Mouse (Mus musculus): Measurements from ENCODE around the gene Crybb3. TPM values are rescaled to one million over a fixed set of nuclear protein-coding genes. Genes with fewer than 3 reads are reported as not detected.

Gene Crybb3
- polyA plus RNA-seq, 1 experiment: 21.0 TPM

DNA sequence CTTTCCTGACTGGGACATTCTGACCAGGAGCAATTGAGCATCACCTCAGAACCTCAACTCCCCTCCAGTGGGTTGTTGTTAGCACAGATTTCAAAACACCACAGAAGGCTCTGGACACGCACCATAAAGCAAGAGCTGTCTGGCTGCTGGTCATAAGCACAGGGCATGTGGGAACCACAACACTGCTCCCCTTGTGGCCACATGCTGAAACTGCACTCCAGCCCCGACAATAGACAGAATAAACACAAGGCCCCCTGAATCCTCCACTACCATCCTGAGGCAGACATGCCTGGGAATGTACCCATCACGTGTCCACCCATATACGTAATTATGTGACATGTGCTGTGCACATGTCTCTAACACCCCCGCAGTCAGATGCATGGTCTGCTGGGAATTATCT, 9.8 kb upstream of the Crybb3 start:
- TF ChIP-seq POLR2A (IDR thresholded peaks at IDR 0.05; ENCODE audit: low read depth, low read length) (no peak), CTCF (IDR thresholded peaks at IDR 0.05; ENCODE audit: extremely low read depth, insufficient read length, insufficient replicate concordance, low read depth, low read length) (peak; percentile 62; the same call in 1 of the 2 replicates)

DNA sequence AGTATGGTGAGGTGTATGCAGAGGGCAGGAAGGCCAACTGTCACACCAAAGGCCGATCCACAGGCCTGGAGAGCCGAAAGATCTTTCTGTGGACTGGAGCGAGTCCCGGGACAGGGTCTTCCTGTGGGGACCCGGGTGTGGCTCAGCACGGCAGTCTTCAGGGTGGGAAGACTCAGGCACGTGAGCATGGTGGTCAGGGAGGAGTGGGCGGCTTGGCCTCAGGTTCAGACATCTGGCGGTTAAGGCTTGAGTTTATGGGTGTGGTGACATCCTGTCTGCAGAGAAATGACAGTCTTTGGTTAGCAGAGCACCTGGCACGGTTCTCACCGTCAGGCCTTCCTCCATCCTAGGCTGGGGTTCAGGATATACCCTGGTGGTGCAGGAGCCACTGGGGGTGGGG, 9.4 kb upstream of the Crybb3 start:
- Histone ChIP-seq H3K4me1 (ENCODE audit: control insufficient read depth, insufficient read depth, insufficient read length, low read length) (no peaks in the 10 kb centered on the region), H3K27ac (ENCODE audit: insufficient read depth, low read depth, low read length) (no peak overlapping the region), H3K36me3 (ENCODE audit: control insufficient read depth, insufficient read depth, low read length) (peaks cover 70% of the 10 kb centered on the region), H3K27me3 (ENCODE audit: control insufficient read depth, insufficient read depth, low read length) (no peaks in the 10 kb centered on the region), H3K4me3 (ENCODE audit: low read depth, low read length) (no peak overlapping the region)
- TF ChIP-seq CTCF (IDR thresholded peaks at IDR 0.05; ENCODE audit: extremely low read depth, insufficient read length, insufficient replicate concordance, low read depth, low read length) (no peak), POLR2A (IDR thresholded peaks at IDR 0.05; ENCODE audit: low read depth, low read length) (no peak)
- 84% methylated on average over 11 of the region's 11 CpGs for WGBS

More for the DNA sequence above, 9.8 kb upstream of the Crybb3 start:
- Histone ChIP-seq H3K4me3 (ENCODE audit: low read depth, low read length) (no peak overlapping the region), H3K27ac (ENCODE audit: insufficient read depth, low read depth, low read length) (no peak overlapping the region), H3K4me1 (ENCODE audit: control insufficient read depth, insufficient read depth, insufficient read length, low read length) (no peaks in the 10 kb centered on the region), H3K36me3 (ENCODE audit: control insufficient read depth, insufficient read depth, low read length) (peaks cover 74% of the 10 kb centered on the region), H3K27me3 (ENCODE audit: control insufficient read depth, insufficient read depth, low read length) (no peaks in the 10 kb centered on the region)
- 72% methylated on average over 5 of the region's 5 CpGs for WGBS

DNA sequence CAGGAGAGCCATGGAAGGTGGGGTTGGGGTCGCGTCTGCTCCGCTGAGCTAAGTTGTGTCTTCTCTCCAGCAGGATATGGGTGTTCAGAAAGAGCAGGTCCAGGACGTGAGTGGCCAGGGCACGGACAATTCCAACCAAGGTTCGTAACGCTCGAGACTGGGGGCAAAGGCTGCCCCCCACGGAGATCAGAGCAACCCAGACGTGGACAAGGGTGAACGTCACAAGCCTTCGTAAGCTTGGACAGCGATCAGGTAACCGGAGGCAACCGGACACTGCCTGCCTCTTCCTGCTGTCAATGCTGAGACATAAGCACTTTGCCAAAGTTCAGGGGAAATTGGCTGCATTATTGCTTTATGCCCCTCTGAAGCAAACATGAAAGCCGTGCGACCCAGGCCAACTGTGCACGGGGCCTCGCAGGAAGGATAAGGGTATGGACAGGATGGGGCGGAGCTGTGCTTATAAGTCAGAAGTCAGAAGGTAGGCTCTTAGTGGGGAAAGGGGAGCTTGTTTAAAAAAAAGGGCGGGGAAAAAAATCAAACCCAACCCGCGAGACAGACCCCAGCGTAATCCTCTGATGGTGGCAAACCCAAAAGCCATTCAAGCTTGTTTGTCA, 8.8 kb upstream of the Crybb3 start:
- H3K4me1 ChIP-seq (ENCODE audit: control insufficient read depth, insufficient read depth, insufficient read length, low read length): no peaks in the 10 kb centered on the region
- no peak overlapping the region for H3K27ac ChIP-seq (ENCODE audit: insufficient read depth, low read depth, low read length)

GRCm38 (mm10) chr5:113087465-113087864, 6.1 kb upstream of the Crybb3 start:
- no peaks in the 10 kb centered on the region for H3K27me3 ChIP-seq (ENCODE audit: control insufficient read depth, insufficient read depth, low read length)
- WGBS: 75% methylated on average over 2 of the region's 2 CpGs
- H3K36me3 ChIP-seq (ENCODE audit: control insufficient read depth, insufficient read depth, low read length): peaks cover 43% of the 10 kb centered on the region
- H3K4me1 ChIP-seq (ENCODE audit: control insufficient read depth, insufficient read depth, insufficient read length, low read length): no peaks in the 10 kb centered on the region
- TF ChIP-seq POLR2A (IDR thresholded peaks at IDR 0.05; ENCODE audit: low read depth, low read length) (no peak), CTCF (IDR thresholded peaks at IDR 0.05; ENCODE audit: extremely low read depth, insufficient read length, insufficient replicate concordance, low read depth, low read length) (no peak)
- no peak overlapping the region for H3K27ac ChIP-seq (ENCODE audit: insufficient read depth, low read depth, low read length)
- H3K4me3 ChIP-seq (ENCODE audit: low read depth, low read length): no peak overlapping the region

More for the DNA sequence above, 8.8 kb upstream of the Crybb3 start:
- H3K4me3 ChIP-seq (ENCODE audit: low read depth, low read length): no peak overlapping the region
- 85% methylated on average over 24 of the region's 24 CpGs for WGBS
- H3K36me3 ChIP-seq (ENCODE audit: control insufficient read depth, insufficient read depth, low read length): peaks cover 64% of the 10 kb centered on the region
- TF ChIP-seq POLR2A (IDR thresholded peaks at IDR 0.05; ENCODE audit: low read depth, low read length): no peak
- no peak for TF ChIP-seq CTCF (IDR thresholded peaks at IDR 0.05; ENCODE audit: extremely low read depth, insufficient read length, insufficient replicate concordance, low read depth, low read length)
- H3K27me3 ChIP-seq (ENCODE audit: control insufficient read depth, insufficient read depth, low read length): no peaks in the 10 kb centered on the region

- Histone ChIP-seq H3K27me3 (ENCODE audit: control insufficient read depth, insufficient read depth, low read length) (no peaks in the 10 kb centered on the region), H3K27ac (ENCODE audit: insufficient read depth, low read depth, low read length) (no peak overlapping the region), H3K4me1 (ENCODE audit: control insufficient read depth, insufficient read depth, insufficient read length, low read length) (no peaks in the 10 kb centered on the region), H3K4me3 (ENCODE audit: low read depth, low read length) (no peak overlapping the region), H3K36me3 (ENCODE audit: control insufficient read depth, insufficient read depth, low read length) (peaks cover 39% of the 10 kb centered on the region)
- 65% methylated on average over 4 of the region's 4 CpGs for WGBS
- TF ChIP-seq POLR2A (IDR thresholded peaks at IDR 0.05; ENCODE audit: low read depth, low read length): no peak
- no peak for TF ChIP-seq CTCF (IDR thresholded peaks at IDR 0.05; ENCODE audit: extremely low read depth, insufficient read length, insufficient replicate concordance, low read depth, low read length)
Measured at GRCm38 (mm10) chr5:113086990-113087389, 5.6 kb upstream of the Crybb3 start.

GRCm38 (mm10) chr5:113086439-113086838, 5.1 kb upstream of the Crybb3 start:
- H3K27ac ChIP-seq (ENCODE audit: insufficient read depth, low read depth, low read length): no peak overlapping the region
- no peak overlapping the region for H3K4me3 ChIP-seq (ENCODE audit: low read depth, low read length)
- TF ChIP-seq POLR2A (IDR thresholded peaks at IDR 0.05; ENCODE audit: low read depth, low read length) (no peak), CTCF (IDR thresholded peaks at IDR 0.05; ENCODE audit: extremely low read depth, insufficient read length, insufficient replicate concordance, low read depth, low read length) (no peak)
- no peaks in the 10 kb centered on the region for H3K27me3 ChIP-seq (ENCODE audit: control insufficient read depth, insufficient read depth, low read length)
- H3K36me3 ChIP-seq (ENCODE audit: control insufficient read depth, insufficient read depth, low read length): peaks cover 33% of the 10 kb centered on the region
- 81% methylated on average over 12 of the region's 12 CpGs for WGBS
- no peaks in the 10 kb centered on the region for H3K4me1 ChIP-seq (ENCODE audit: control insufficient read depth, insufficient read depth, insufficient read length, low read length)

- Histone ChIP-seq H3K4me1 (ENCODE audit: control insufficient read depth, insufficient read depth, insufficient read length, low read length) (no peaks in the 10 kb centered on the region), H3K27ac (ENCODE audit: insufficient read depth, low read depth, low read length) (no peak overlapping the region), H3K4me3 (ENCODE audit: low read depth, low read length) (no peak overlapping the region), H3K27me3 (ENCODE audit: control insufficient read depth, insufficient read depth, low read length) (no peaks in the 10 kb centered on the region), H3K36me3 (ENCODE audit: control insufficient read depth, insufficient read depth, low read length) (peaks cover 28% of the 10 kb centered on the region)
- TF ChIP-seq CTCF (IDR thresholded peaks at IDR 0.05; ENCODE audit: extremely low read depth, insufficient read length, insufficient replicate concordance, low read depth, low read length) (no peak), POLR2A (IDR thresholded peaks at IDR 0.05; ENCODE audit: low read depth, low read length) (no peak)
- WGBS: 55% methylated on average over 2 of the region's 2 CpGs
Measured at GRCm38 (mm10) chr5:113085931-113086330, 4.5 kb upstream of the Crybb3 start.

Data from small intestine, adult 2 months (tissue).